Mouse (Mus musculus): Measurements from ENCODE around the gene Pde10a.

The Pde10a gene

DNA sequence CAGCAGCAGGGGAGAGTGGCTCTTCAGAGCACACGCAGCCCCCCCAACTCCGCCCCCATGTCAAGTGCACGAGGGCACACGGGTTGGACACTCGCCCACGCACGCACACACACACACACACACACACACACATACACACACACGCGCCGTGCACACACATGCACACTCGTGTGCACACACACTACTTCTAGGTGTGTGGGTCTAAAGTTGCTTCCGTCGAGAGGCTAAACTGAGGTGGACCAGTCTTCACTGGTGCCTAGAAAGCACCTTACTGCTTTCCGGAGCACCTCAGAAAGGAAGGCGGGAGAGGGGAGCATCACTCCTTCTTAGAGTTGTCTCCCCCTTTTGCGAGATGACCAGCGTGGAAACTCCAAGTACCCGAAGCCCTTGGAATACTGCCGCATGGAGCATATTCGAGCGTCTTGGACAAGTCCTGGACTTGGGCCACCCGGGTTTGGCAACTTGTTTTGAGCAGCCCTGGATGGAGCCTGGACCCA lies at the start of gene Pde10a:
TSS of gene Pde10a (plus strand) at position 148 of the 497 bp plus-strand sequence.
- peak; percentile 45 for DNase-seq

DNA sequence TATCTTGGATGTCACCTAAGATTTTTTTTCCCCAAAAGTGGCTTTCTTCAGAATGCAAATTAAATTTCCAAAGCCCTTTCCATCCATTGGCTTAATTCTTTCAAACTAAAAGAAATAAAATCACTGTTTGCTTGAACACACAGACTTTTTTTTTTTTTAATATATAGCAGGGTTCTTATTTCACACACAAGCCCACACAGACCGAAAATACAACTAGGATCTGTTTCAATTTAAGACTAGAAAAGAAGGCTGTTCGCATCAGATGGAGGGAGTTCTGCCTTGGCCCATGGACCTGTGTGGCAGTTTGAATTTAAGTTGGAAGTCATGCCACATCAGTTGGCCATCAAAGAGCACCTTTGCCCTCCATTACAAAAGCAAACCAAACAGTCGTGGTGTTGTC lies 46.6 kb upstream of the Pde10a start:
- peak; percentile 35 for DNase-seq

DNA sequence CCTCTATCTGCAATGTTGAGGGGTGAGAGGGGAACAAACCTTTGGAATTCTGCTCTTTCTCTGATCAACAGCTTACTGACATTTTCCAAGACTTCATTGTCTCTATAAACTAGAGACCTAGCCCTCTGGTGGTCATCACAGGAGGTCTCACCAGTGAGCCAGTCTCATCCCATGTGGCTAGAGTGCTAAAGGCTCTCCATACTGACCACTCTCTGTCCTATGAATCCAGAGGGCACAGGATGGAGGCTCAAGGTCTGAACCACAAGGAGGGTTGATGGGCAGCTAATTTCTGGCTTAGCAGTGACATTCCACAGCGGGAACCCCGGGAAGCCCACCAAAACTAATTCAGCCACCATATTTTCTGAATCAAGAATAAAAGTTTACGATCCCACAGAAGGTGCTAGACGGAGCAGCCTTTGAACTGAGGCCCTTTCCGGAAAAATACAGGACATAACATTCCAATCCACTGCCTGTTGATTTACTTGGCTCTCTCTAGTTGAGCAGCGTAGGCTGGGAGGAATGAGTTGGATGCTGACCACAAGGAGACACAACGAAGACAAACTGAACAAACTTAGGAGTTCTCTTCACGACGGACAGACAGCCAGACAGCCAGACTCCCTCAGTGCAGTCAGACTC lies 45.6 kb upstream of the Pde10a start:
- DNase-seq = no peak

DNA sequence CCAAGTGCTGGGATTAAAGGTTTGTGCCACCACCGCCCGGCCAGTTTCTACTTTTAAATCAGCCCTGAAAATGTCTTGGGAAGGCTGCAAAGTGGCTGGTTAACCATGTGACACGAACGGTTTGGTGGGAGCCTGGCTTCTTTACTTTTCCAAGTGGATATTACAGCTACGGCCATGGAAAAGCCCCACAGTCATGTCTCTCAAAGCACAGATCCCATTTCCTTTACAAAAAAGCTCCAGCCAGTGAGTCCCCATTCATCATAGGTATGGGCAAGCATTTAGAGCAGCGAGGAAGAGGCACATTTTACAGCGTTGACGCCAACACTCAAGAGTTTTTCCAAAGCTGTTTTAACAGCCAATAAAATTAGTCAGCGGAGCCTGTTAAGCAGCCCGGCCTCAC lies 43.4 kb upstream of the Pde10a start:
- no peak for DNase-seq

DNA sequence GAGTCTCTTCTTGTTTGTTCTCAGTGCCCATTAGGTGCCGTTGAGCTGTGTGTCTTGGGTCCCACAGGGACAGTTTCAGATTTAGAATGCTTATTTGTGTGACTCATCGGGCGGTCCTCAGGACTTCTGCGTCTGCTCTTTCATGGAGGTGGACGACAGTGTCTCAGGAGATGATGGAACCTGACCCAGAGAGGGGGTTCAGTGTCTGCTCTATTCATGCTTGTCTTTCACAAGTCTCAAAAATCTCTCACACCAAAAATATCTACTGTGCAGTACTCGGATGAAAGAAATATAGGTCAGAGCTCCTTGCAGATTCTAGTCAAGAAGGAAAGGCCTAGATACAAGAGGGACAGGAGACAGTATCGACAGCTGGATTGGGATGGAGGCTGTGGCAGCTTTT lies 42.3 kb upstream of the Pde10a start:
- DNase-seq = peak; percentile 44

DNA sequence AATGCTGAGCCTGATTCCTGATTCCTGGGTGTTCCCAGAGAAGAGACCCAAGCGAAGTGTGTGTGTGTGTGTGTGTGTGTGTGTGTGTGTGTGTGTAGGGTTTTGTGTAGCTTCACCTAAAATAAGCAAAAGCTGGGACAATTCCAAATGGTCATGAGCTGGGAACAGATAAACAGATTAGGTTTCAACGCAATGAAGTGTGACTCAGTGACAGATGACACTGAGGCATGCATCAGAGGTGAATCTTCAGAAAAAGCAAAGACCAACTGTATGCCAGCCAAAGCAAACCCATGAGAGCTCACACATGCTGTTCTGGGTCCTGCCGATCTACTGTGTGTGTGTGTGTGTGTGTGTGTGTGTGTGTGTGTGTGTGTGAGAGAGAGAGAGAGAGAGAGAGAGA lies 40.9 kb upstream of the Pde10a start:
- no peak for DNase-seq

DNA sequence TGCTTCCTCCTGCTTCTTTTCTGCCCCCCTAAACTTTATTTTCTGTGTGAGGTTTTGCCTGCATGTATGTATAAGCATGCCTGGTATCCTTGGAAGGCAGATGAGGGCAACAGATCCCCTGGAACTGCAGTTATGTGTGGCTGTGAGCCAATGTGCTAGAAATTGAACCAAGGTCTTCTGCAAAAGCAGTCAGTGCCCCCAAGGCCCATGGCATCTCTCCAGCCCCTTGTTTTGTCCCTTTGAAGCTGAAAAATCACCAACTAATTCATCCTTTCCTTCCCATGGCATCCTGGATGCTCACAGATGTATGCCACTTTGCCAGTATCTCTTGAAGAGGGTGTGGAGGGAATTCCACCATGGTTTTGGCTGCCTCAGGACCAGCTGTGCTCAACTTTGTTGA lies 40.0 kb upstream of the Pde10a start:
- DNase-seq = no peak

DNA sequence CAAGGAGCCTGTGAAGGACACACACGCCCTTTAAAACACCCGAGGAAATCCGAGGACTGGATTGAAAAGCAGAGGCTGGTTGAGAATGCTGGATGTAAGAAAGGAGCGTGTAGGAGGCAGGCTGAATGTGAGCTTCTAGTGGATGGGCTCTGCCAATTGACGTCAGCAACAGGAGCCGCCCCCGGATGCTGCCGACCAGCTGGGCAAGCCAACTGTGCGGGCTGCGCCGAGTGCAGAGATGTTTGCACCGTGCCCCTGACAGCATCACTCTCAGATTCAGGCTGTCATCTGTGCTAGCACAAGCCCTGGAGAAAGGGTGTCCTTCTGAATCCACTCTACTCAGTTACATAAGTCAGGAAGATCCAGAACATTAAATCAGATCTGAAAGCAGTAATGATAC lies 37.3 kb upstream of the Pde10a start:
- peak; percentile 97 for DNase-seq

DNA sequence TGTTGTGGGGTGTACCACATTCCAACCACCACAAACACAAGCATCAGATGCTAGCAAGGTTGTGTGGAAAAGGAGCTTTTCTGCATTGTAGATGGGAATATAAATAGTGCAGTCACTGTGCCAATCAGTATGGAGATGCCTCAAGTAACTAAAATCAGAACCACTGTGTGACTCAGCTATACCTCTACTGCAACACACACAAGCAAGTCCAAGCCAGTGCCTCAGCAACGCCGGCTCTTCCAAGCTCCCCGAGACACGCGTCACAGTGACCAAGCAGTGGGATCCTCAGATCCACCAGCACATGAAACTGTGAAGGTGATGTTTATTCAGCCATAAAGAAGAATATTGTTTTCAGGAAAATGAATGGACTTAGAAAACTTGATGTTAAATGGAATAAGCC lies 34.2 kb upstream of the Pde10a start:
- DNase-seq = peak; percentile 70

DNA sequence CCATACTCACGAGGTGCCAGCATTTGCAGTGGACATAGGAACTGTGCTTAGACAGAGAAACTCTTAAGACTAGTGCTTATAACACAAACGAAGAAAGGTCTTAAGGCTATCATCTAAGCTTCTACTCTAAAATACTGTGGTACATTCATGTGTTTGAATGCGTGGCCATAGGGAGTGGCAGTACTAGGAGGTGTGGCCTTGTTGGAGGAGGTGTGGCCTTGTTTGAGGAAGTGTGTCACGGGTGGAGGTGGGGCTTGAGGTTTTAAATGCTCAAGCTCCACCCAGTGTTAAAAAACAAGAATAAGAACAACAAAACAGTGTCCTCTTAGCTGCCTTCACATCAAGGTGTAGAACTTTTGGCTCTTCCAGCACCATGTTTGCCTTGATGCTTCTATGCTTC lies 31.7 kb upstream of the Pde10a start:
- no peak for DNase-seq

DNA sequence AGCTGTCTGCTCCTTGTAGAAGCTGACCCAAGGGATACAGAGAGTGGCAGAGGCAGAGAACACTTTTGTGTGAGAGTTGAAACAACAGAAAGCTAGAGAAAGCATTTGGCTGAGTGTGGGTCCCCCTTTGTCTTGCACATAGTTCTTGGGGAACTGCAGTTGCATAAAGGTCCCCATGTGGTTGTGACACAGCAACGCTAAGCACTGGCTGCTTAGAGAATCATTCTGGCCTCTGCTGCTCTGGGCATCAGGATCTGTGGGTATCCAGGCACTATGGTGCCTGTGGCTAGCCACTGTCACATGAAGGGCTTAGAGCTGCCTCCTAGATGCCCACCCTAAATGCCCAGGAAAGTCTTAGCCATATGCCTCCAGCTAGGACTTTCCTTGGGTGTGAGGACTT lies 27.0 kb upstream of the Pde10a start:
- DNase-seq = no peak

DNA sequence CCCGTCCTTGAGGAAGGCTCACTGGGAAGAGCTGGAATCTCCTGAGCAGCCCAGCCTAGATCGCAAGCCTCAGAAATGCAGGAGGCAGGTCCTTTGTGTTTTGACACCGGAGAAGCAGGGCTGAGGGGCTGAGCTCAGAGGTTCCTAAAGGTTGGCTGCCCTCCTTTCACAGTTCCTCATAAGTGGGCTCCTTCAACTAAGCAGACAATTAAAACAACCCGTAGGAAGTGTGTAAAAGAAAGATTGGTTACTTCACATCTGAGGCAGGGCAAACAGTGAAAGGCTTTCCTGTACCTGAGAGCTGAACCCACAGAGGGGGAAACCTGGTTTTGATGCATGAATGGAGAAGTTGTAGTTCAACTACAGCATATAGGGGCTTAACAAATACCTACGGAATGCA lies 26.5 kb upstream of the Pde10a start:
- no peak for DNase-seq

DNA sequence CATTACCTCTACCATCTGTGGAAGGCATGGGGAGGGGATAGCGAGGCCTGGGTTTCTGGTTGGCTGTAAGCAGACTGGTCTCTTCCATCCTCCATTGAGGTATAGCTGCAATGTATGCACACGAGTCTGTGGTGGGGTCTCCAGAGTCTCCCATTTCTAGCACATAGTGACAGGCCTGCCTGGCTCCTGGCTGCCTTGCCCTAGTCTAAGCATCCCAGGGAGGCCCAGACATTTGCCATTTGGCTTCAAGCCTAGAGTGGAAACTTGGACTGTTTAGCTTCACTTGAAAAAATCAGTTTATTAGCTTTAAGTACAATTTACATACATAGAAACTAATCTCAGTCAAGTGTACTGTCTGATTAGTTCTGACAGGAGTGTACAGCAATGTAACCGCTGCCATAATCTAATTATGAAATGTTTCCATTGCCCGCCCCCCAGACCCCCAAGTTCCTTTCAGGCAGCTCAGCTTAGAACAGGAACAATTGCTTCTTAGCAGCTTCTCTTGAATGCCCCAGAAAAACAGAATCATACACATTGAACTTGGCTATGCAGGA lies 25.5 kb upstream of the Pde10a start:
- no peak for DNase-seq

DNA sequence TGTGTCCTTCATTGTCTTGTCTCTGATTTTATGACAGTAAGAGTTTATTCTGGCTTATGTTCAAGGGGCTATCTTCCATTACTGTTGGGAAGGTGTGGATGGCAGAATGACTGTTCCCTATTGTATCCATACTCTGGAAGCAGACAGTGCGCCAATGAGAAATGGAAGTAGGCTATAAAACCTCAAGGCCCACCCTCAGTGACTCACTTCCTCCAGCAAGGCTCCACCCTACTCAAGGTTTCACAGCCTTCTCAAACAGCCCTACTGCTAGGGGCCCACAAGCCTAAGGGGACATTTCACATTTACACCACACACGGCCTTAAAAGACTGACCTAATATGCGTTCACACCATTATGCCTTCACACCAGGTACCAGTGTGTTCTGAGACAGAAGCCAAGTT lies 20.8 kb upstream of the Pde10a start:
- DNase-seq = no peak

DNA sequence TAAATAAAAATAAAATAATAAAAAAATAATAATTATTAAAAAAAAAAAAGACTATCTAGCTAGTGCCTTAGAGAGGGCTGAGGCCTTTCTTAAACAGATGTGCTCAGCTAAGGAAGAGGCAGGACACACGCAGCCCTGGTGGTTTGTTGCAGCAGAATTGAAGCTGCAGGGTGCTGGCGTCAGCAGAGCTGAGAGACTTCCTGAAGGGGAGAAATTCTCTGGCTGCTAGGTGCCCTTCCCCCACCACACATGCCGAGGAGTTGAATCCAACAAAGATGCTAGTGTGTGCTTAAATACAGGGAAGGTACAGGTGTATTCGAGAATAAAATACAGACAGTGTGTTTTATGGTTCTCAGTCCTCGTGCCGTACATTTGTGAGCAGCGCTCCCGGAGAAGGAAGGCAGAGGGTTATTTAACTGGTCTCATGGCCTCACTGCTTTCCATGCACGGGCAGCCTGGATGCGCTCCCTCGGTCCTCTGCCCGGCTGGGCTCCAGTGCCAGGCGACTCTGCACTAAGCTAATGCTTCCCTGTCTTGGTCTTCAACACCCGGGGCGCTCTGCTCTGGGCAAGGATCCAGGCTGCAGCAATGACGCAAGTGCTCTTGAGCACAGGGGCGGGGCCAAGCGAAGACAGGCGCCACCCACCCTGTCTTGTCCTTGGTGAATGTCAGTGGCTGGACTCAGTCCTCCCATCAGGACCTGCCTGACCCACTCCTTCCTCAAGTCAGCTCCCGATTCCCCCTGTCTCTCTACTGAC lies 19.3 kb upstream of the Pde10a start:
- DNase-seq = peak; percentile 94

DNA sequence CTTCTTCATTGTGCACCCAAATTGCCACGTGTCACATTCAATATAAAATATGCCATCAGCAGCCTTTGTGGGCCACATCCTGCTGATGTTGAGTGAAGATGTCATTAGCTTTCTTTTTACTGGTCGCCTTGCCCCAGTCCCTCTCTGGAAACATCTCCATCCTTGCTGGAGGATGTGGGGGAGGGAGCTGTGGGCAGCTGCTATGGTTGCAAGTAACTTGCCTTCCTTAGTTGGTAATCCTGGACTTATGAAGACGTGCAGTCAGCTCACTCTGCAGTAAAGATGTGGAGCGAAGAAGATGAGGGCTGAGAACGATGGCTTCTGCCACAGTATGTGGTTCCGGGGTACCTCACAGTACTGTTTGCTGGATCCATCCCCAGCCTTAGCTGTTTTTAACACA lies 18.4 kb upstream of the Pde10a start:
- peak; percentile 54 for DNase-seq

DNA sequence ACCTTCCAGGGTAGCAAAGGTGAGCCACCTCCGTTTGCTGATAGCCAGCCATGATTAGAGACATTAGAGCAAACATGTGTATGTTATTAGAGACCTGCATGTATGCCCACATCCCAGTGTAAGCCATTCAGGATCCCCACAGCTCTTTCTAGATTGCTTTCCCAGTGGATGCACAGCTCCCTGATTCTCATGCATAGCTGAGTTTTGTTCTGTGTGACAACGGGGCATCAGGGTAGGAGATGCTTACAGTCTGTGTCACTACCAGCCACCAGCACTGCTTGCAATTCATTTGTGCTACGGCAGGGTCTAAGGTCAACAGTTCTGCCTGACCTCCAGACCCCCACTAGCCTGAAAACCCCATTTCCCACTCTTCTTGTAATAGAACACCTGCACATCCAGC lies 17.5 kb upstream of the Pde10a start:
- DNase-seq = no peak

DNA sequence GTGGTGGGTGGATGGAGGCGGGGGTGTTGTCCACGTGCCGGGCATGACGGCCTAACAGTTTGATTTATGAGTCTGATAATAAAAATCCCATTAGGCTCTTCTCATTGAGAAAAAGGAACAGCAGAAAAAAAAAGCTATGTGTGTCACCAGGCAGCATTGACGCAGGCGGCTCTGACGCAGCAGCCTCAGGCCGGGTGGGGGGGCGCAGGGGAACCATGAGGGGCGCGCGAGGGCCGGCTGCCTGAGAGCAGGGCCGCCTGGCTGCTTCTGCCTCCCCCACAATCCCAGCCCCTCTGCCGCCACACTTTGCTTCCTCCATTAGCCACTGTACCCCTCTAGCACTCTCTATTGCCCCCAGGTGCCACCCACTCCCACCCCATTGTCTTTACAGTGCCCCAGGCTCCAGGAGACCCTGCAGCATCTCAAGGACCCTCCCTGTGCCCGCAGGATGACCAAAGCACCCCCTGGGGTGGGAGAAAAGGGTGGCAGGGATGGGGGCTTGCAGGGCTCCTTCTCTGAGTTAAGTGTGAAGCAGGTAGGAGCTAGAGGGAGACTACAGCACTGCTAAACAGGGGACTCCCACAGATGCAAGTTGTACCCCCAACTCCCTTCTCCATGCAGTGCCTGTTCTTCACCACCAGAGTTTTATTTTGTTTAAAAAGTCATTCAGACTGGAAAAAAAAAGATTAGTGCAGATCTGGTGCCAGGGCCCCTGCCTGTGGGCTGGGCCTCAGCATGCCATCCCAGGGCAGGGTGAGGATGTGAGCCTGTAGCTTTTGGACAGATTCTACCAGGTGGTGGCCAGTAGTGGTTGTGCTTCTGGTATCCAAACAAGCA lies 16.6 kb upstream of the Pde10a start:
- peak; percentile 85 for DNase-seq

DNA sequence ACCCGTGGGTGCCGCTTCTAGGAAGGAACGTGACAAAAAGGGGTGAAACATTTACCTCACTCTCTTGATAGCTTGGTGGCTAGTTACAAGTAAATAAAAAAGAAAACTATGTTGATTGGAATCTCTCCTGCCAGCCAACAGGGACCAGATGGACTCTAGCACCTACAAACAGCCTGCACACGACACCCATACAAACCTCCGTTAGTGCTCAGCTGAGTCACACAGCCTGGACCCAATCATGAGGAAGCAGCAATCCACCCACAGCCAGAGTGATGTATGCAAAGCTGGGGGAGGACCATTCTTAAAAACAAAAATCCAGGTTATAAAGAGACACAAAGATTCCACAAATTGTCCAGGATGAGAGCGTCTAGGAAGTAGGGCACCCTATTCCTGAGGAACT lies 9.2 kb upstream of the Pde10a start:
- DNase-seq = peak; percentile 85

DNA sequence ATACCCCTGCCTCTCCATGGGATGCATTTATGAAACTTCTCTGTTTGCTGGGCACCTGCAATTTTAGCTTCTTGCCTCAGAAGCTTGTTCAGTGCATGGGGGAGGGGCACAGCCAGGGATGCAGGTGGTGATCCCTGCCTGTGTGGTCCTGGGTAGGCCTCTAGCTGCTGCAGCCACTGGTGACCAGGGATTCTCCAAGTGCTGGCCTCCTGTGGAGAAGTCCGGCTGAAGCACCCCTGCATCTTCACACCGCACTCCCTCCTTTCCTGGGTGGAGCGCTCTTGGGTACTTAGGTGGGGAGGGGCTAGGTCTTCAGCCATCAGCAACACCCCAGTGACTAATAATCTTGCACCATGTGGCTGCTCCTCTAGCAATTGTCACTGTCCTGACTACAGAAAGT lies 1.2 kb upstream of the Pde10a start:
- DNase-seq = no peak

DNA sequence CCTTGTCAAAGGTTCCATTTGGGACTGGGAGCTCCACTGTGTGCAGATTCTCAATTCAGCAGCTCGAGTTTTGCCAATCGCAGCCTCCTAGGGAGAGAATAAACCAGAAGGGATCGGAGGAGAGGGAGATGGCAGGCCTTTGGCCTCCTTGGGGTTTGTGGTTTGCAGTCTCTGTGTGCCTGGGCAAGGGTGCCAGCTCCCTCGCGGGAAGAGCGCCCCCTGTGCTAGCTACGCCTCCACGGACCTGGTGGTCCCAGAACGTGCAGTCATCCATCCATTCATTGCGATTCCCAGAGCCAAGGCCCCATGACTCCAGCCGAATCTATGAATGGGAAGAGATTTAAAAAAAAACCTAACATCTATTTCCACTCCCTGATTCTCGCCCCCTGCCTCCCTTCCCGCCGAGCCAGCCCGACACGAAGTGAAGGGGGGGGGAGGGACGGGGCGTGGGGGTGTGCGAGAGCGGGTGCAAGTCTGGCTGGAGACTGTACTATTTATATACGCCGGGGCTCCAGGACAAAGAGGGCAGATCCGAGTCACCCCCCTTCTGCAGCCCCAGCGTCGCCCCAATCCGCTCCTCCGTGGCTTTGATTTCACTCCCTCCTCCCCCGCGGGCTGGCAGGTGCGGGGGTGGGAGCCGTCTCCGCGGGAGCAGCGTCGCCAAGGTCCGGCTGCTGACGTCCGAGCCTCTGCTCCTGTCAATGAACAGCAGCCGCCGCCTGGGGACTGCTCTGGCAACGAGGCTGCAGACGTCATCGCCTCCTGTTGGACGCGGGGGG lies 596 bp upstream of the Pde10a start:
- peak; percentile 96 for DNase-seq

DNA sequence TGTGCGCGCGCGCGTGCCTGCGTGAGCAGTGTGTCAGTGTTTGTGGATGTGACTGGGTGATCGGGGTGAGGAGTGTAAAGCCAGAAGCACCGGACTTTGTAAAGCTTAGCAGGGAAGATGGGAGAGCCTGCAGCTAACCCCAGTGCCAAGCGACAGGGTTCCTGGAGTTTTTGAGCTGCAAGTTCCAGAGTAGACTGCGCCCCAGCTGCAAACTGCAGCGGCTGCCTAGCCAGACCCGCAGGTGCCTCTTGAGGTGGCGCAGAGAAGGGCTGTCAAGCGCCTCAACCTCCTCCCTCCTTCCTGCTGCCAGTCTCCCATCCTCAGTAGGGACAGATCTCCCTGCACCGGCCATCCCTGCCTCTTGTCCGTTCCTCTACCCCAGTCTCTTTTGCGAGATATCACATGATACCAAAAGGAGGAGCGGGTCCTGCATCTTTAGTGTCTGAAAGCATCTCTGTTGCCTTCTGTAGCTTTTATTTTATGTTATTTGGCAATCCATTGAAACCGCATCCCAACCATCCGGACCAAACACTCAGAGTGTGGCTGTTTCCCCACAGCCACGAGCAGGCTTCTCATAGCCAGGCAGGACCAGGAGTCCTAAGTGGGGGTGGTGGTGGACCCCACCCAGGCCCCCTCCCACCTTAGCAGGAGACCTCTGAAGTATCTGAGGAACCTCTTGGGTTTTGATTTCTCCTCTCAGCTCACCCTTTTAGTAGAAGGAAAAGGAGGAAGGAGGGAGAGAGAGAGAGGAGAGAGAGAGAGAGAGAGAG lies 984 bp downstream of the Pde10a start:
- DNase-seq = no peak
